Mouse (Mus musculus) brain, embryonic 14.5 days (tissue): ENCODE measurements around the gene Bcar3. TPM values are rescaled to one million over a fixed set of nuclear protein-coding genes. Genes with fewer than 3 reads are reported as not detected.
A peak's percentile ranks its signal among the peaks of the same experiment; 100 is the strongest.

ENCODE experiments used
- DNase-seq: peaks from one replicate; pipeline ENCODE4 v3.0.0-alpha.2; 2011; ENCODE audit warnings: low read depth
- CTCF ChIP-seq: fragments of 200-500 bp; IDR thresholded peaks from 2 replicates; pipeline ENCODE4 v1.5.1; 2012; ENCODE audit warnings: inconsistent platforms, mild to moderate bottlenecking, moderate library complexity, borderline replicate concordance; ENCODE audit not compliant: insufficient read depth, insufficient read length; ENCODE audit errors: extremely low read depth
- POLR2A ChIP-seq: fragments of 200-500 bp; IDR thresholded peaks from 2 replicates; pipeline ENCODE4 v1.6.1; 2012; ENCODE audit warnings: mild to moderate bottlenecking, inconsistent platforms, borderline replicate concordance; ENCODE audit not compliant: poor library complexity, insufficient read depth, insufficient read length, severe bottlenecking; ENCODE audit errors: extremely low read depth
- polyA plus RNA-seq: library from polyadenylated mRNA; depleted of rRNA; stranded (reverse); fragments of >200 nt; gene quantifications from 2 replicates; pipeline ENCODE4 v1.2.3, GENCODE M21; 2012

The Bcar3 gene
- polyA plus RNA-seq, 1 experiment, result 7.7 TPM

DNA sequence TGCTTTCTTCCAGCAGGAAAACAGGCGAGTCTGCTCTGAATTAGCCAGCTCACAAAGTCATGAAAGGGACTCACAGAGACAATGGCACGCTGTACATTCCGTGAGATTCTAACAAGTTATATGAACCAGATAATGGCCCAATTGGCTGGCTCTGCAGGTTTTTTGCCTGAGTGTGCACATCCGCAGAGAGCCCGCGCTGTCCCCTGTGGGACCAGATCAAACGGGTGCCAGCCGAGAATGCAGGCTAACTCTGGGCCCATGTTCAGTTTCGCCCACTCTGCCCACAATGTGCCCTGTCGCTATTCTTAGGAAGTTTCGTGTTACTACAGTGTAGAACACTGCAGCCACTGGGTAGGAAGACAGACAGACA, 167.6 kb downstream of the Bcar3 start:
- DNase-seq, result no peak
- no peak for TF ChIP-seq CTCF
- TF ChIP-seq POLR2A, result no peak

DNA sequence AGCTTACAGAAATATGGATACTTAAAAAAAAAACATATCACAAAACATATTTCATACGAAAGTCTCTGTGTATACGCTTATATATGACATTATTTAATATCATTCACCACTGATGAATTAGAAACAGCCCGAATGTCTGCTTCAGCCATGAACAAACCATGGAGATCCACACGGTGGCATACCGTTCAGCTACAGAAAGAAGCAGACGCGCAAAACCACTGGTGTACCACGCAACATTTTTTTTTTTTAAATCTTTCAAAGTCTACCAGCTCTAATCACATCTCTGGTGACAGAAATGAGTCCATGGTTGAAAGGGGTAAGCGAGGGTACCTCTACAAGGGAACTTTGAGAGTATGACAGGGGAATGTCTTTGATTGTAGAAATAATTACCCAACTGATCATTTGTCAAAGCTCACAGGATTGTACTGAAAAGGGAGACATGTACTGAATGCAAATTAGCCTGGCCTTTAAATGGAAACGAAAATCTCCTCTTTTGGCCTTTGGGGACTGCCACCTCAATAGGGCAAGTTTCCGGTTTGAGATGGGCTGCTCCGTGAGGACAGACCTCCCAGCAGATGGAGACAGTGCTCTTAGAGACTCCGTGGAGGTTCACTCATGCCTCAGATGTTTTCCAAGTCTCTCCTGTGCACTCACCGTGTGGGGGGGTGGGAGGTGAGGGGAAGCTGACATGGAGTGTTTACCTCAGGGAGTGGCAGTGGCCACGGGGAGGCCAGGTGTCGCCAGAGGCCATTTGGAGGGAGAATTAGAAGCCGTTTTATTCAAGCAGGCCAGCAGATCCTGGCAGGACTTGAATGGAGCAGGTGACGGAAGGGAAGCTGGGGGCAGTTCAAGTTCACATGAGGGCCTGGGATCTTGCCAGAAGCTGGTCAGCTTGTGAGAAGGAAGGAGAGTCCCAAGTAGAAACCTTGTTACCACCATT, 168.3 kb downstream of the Bcar3 start:
- peak; percentile 89 for DNase-seq
- TF ChIP-seq CTCF (0 out of 2 replicates have a peak, but pooled peaks have one; percentile 16), POLR2A (no peak)

DNA sequence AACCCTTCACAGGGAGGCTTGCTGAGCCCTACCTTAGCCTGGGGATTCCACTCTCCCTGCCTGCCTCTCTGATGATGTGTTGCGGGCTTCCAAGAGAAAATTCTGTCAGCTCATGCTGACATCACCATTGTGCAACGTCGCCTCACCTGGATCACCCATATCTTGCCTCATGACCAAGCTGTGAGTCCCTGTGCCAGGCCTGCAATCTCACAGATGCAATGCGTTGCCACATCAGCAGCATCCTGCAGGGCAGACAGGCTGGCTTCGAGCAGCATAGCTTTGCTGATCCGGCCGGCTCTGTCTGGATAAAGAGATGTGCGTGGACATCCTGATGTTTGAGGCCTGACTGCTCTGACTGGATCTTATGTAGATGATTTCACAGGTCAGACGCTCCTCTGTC, 169.2 kb downstream of the Bcar3 start:
- TF ChIP-seq POLR2A, result no peak
- no peak for TF ChIP-seq CTCF

DNA sequence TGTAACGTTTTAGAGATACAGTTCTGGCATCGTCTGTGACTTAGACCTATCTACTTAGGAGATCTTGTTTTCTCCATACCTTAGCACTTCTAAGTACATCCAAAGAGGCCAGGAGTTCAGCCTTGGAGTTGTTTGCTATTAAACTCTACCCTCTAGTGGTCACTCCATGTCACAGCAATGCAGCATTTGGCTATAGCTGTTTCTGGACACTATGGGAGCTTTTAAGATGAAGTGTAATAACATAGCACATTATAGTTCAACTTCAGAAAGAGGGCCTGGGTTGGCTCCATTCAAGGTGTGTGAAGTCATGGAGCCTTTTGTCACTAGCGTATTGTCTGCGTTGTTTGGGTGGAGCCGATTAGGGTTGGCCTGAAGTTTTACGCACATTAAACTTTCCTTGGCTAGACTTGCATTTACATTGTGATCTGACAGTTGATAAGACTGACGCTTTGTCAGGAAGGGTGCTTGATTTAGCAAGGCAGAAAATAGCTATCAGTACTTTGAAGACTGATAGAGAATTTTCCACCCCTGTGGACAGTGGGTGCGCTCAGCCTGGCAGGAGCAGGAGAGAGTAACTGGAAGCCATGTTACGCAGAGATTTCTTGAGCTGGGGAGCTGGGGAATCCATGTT, 172.3 kb downstream of the Bcar3 start:
- TF ChIP-seq CTCF (peak; percentile 83; the same call in 1 of the 2 replicates), POLR2A (no peak)
- DNase-seq, result peak; percentile 86

More for the DNA sequence above, 169.2 kb downstream of the Bcar3 start:
- no peak for DNase-seq

DNA sequence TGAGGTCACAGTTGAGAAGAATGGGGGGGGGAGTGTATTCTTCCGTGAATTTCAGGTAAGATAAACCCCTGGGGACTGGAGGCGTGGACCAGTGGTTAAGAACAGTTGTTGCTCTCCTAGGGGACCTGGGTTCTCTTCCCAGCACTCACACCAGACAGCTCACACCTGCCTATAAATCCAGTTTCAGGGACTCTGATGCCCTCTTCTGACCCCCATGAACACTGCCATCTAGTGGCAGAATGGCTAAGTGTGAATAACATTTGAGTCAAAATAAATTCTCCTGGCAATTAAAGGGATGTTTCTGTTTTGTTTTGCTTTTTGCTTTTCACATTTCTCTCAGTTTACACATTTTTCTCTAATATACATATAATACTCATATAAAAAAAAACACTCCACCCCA, 174.0 kb downstream of the Bcar3 start:
- DNase-seq, result peak; percentile 32
- TF ChIP-seq POLR2A (no peak), CTCF (peak; percentile 49; the same call in 1 of the 2 replicates)

DNA sequence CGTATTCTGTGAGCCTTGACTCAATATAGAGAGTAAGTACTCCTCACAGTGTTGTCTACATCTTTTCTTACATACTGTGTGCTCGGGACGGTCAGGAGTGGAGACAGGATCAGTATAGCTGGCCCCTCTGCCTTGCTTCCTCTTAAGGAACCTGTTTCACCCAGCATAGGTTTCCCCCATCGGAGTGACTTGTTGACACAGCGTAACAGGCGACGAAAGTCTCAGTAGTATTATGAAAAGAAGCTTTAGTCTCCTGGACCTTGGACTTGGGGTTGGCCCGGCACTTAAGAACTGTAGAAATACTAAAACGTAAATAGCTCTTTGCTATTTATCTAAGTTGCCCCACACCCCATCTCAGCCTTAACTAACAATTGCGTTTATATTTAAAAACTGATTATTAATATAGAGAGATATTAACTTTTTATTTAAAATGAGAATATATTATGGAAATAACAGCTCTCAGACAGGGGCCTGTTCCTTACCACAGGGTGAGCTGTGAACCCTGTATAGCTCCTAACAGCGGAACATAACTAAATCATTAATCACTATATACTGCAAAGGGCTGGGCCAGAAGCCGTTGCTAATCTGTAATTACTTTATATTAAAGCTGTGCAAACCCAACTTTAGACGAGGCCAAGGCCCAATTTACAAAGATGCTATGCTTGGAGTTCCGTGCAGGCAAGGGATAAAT, 176.5 kb downstream of the Bcar3 start:
- DNase-seq, result no peak
- no peak for TF ChIP-seq POLR2A
- TF ChIP-seq CTCF, result no peak

DNA sequence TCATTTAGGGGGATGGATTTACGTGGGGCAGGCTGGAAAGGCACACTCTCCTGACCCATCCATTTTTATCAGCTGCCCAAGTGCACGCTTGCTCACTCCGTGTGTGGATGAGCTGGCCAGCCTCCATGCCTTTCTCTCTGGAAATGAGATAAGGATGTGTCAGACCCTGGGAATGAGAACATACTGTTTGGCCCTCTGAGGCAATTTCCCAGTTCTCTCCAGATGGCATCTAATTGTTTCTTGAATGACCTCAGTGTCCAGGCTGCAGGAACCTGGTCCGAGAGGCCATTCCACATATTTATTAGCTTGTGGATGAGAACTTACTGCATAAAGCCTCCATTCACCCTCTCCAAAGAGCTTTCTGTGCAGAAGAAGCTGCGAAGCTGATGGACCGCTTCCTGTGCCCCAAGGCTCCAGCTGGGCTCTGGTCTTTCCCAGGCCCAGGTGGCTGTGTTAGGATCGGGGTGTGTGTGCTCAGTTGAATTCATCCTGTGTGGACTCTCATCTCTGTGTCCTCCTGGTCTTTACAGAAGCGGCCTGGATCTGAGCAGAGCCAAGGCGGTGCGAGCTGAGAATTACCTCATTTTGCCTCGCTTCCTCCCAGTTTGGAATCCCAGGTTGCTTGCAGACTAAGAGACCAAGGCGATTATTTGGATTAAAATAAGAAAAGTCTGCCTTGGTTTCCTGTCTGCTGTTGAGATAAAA, 177.2 kb downstream of the Bcar3 start:
- no peak for TF ChIP-seq POLR2A
- no peak for TF ChIP-seq CTCF
- no peak for DNase-seq

DNA sequence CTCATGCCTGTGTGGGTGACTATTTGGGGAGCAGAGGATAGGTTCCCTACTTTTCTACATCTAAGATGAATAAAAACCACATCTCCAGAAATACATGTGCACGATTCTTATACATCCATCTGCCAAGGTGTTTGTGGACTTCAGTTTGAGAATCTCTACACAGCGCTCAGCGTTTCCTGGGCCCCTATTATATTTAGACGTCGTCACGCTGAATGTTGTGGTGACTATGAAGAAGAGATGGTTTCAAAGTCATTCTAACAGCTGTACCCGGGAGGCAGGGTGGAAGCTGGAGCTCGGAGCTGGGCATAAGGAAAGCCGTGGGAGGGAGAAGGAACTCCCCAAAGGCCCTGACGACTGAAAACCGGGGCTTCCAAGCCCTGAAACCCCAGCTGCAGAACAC, 178.5 kb downstream of the Bcar3 start:
- TF ChIP-seq CTCF (no peak), POLR2A (no peak)
- no peak for DNase-seq

DNA sequence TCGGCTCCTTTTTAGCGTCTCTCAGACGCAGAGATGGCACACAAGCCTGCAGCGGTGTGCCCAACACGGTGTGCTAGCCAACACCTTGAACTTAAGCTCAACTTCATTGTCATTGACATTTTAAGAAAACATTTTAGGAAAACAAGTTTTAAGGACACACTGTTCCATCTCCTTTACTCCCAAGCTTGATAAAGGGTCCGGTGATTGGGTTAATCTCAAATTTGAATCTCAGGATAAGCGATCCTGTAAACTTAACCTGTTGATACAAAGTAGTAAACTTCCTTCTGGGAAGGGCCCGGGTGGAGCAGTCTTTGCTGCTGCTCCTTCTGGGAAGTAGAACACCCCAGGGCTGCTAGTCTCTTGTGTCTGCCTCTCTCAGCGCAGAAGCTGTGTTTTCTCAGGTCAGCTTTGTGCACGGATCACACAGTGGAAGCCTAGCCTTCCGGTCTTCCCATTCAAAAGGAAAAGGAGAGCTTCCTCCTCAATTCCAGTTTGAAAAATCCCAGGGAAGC, 179.6 kb downstream of the Bcar3 start:
- no peak for DNase-seq
- TF ChIP-seq POLR2A (no peak), CTCF (no peak)

DNA sequence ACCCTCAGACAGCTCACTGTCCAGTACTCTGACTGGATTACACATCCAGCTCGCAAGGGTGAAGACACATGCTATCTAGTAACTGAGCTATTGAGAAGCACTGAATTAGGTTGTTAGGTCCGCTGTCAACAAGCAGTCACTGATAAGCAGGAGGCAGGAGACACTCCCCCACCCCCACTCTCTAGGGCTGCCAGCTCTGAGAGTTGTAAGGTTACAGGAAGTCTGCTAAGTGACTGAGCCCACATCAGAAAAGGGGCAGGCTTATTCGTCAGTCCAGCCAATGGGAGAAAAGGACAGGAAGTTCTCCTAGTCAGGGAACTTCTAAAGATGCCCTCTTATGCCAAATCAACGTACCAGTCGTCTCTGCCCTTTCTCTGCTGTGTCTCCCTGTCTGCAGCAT, 180.1 kb downstream of the Bcar3 start:
- TF ChIP-seq CTCF (no peak), POLR2A (no peak)
- no peak for DNase-seq

DNA sequence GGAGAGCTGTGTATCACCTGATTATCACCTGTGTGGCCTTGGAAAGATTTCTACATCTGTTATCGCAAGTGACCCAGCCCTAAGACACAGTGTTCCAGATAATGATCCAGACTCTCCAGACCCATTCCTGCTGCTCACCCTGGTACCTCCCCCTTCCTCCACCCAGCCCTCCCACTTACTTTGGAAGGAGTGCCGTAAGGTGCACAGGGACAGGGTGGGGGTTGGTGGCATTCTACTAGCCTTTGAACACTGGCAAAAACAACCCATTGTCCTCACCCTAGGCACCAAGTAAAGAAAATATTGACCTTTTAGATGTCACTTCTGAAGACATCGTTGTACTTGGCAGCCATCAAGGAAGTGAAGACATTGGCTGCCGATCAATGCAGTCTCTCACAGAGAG, 180.9 kb downstream of the Bcar3 start:
- no peak for DNase-seq
- TF ChIP-seq CTCF, result no peak
- TF ChIP-seq POLR2A, result no peak

DNA sequence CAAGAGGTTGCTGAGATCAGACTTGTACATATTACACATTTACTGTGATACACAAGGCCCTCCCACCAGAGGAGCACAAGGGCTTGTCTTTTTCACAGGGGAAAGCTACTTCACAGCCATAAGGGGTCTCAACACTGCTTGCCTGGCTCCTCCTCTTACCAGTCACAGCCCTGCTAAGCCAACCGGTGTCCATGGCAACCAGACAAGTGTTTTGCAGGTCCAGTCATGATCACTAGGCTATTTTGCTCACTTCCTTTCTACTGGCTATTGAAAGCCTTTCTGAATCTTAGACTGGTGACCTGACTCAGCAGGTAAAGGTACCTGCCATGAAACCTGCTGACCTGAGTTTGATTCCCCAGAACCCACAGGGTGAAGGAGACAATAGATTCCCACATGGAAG, 181.8 kb downstream of the Bcar3 start:
- peak; percentile 94 for DNase-seq
- TF ChIP-seq POLR2A, result no peak
- TF ChIP-seq CTCF, result no peak
